Comparison of ENCODE assay signal across 9 mouse cellular contexts in genomic region chr19:46607424-46607823, GRCm38 (mm10). TPM values are rescaled to one million over a fixed set of nuclear protein-coding genes. Genes with fewer than 3 reads are reported as not detected.
DNase-seq lines count a peak whose midpoint lies in the region; ATAC-seq and TF ChIP-seq lines count a peak whose summit lies in the region.
"Had no signal": no experiment of that assay in that cellular context is flagged by ENCODE, and none has a peak within 500 bp of the region (broad histone marks: within the 10 kb centered on the region; RNA-seq: fewer than 3 reads in every experiment).

No protein-coding gene starts in this region.

- H3K4me2 ChIP-seq in liver, postnatal 0 days (ENCODE audit: low read depth, low read length) = no peak overlapping the region

- peaks cover 44% of the 10 kb centered on the region for H3K36me3 ChIP-seq in liver, postnatal 0 days (replicated peaks; ENCODE audit: insufficient read depth, low read length)

- 0 out of 2 replicates have a peak overlapping the region, but pooled peaks have one; percentile 39 for H3K27ac ChIP-seq in liver, postnatal 0 days (ENCODE audit: low read depth)

- ATAC-seq in liver, postnatal 0 days = no peak
- ATAC-seq: Patski had no signal

- H3K9ac ChIP-seq in liver, postnatal 0 days (replicated peaks) = no peak overlapping the region; the same call in 1 of the 2 replicates

- no peak overlapping the region for H3K4me3 ChIP-seq in liver, postnatal 0 days (ENCODE audit: low read depth, low read length)

- peak; percentile 70 for TF ChIP-seq CTCF in liver, postnatal 0 days (IDR thresholded peaks at IDR 0.05; ENCODE audit: low read depth)

- no peak for TF ChIP-seq EP300 in liver, postnatal 0 days (IDR thresholded peaks at IDR 0.05; ENCODE audit: low read depth)

- WGBS in liver, postnatal 0 days (ENCODE audit: insufficient replicate concordance) = 33% methylated on average over 7 of the region's 7 CpGs

- no peaks in the 10 kb centered on the region for H3K9me3 ChIP-seq in liver, postnatal 0 days (ENCODE audit: low read length)

- H3K4me1 ChIP-seq in liver, postnatal 0 days (ENCODE audit: insufficient read depth) = peaks cover 36% of the 10 kb centered on the region

- H3K27me3 ChIP-seq in liver, postnatal 0 days (ENCODE audit: insufficient read depth, low read length) = no peaks in the 10 kb centered on the region
- H3K27me3 ChIP-seq: Patski had no signal

- DNase-seq in gastrocnemius, adult 18-20 months (ENCODE audit: low spot score) = peak; percentile 65
- DNase-seq in gastrocnemius, postnatal 4 days (ENCODE audit: low spot score in 2 of 2) = no peak
- peak; percentile 27 for DNase-seq in urinary bladder, postnatal 14 days (ENCODE audit: low spot score)
- DNase-seq in urinary bladder, postnatal 36 days (ENCODE audit: low spot score in 2 of 2) = no peak
- DNase-seq in liver, postnatal 0 days = no peak
- peak; percentile 59 for DNase-seq in thymus, postnatal 4 days
- no peak for DNase-seq in right cerebral cortex, postnatal 4 days
- no peak for DNase-seq in right cerebral cortex, postnatal 36 days (ENCODE audit: low spot score in 2 of 2)

RNA-seq across cellular contexts. Expression of gene Wbp1l, which starts 8.5 kb away (rescaled TPM):
- 100 to 1,000 TPM in 1 of 2 experiments, 10 to 100 TPM in 1; 66.2 to 116 TPM for total RNA-seq in gastrocnemius, adult 18-20 months (2021)
- 10 to 100 TPM; 52.4 to 57.2 TPM for total RNA-seq in gastrocnemius, postnatal 4 days (2021)
- polyA plus RNA-seq in liver, postnatal 0 days (2015; fragmentation: Nextera tagmentation; extraction: Ambion mirVana) = 40.4 and 48.8 TPM in 2 replicates

RNA-seq across cellular contexts. Expression of gene Sfxn2, which starts 34.3 kb away (rescaled TPM):
- total RNA-seq in gastrocnemius, adult 18-20 months (2021) = 1 to 10 TPM; 2.2 to 3.8 TPM
- 10 to 100 TPM in 1 of 2 experiments, 1 to 10 TPM in 1; 7.8 to 11.2 TPM for total RNA-seq in gastrocnemius, postnatal 4 days (2021)
- polyA plus RNA-seq in liver, postnatal 0 days (2015; fragmentation: Nextera tagmentation; extraction: Ambion mirVana) = 63.0 and 63.4 TPM in 2 replicates

RNA-seq across cellular contexts. Expression of gene Arl3, which starts 34.4 kb away (rescaled TPM):
- 10 to 100 TPM; 79.9 to 86.2 TPM for total RNA-seq in gastrocnemius, adult 18-20 months (2021)
- 10 to 100 TPM; 34.8 to 37.9 TPM for total RNA-seq in gastrocnemius, postnatal 4 days (2021)
- 17.0 and 17.1 TPM in 2 replicates for polyA plus RNA-seq in liver, postnatal 0 days (2015; fragmentation: Nextera tagmentation; extraction: Ambion mirVana)

Comparison
In these comparisons a context has a peak if more than half of its experiments do, and no peak if none do; other contexts are left out.
1. DNase-seq: peak in gastrocnemius, adult 18-20 months (single experiment), urinary bladder, postnatal 14 days (single experiment) and thymus, postnatal 4 days (single experiment); none in gastrocnemius, postnatal 4 days (0 of 2), urinary bladder, postnatal 36 days (0 of 2), liver, postnatal 0 days (single experiment), right cerebral cortex, postnatal 4 days (single experiment) and right cerebral cortex, postnatal 36 days (0 of 2).